Mouse (Mus musculus): Measurements from ENCODE around the gene Prl7b1. TPM values are rescaled to one million over a fixed set of nuclear protein-coding genes. Genes with fewer than 3 reads are reported as not detected.

Gene Prl7b1
- polyA plus RNA-seq (2012; rRNA removed; ENCODE audit: low replicate concordance): not detected in 2 replicates

GRCm38 (mm10) chr13:27610482-27610881, at the start of gene Prl7b1:
Gene Prl7b1, minus strand, starts transcription at chr13:27610582.

GRCm38 (mm10) chr13:27642393-27642792, 32.0 kb upstream of the Prl7b1 start, which contains the start of gene Prl7a1:
Gene Prl7a1, minus strand, starts transcription at chr13:27642493.

GRCm38 (mm10) chr13:27582071-27582470, 28.3 kb downstream of the Prl7b1 start, which contains the start of gene Prl8a1:
Gene Prl8a1, minus strand, starts transcription at chr13:27582171.

GRCm38 (mm10) chr13:27564506-27564905, 45.9 kb downstream of the Prl7b1 start, which contains the start of gene Prl8a9:
Gene Prl8a9, minus strand, starts transcription at chr13:27564606.

Other genes with a start within 250 kb of the Prl7b1 start
- gene Prl2b1, start 219.7 kb downstream of the Prl7b1 start, polyA plus RNA-seq (2012; rRNA removed; ENCODE audit: low replicate concordance): not detected in 2 replicates
- gene Prl8a6, start 171.9 kb downstream of the Prl7b1 start, polyA plus RNA-seq (2012; rRNA removed; ENCODE audit: low replicate concordance): not detected in 2 replicates
- gene Prl8a8, start 97.4 kb downstream of the Prl7b1 start, polyA plus RNA-seq (2012; rRNA removed; ENCODE audit: low replicate concordance): not detected in 2 replicates
- not detected in 2 replicates for gene Prl8a9, start 46.0 kb downstream of the Prl7b1 start, polyA plus RNA-seq (2012; rRNA removed; ENCODE audit: low replicate concordance)
- gene Prl8a1, start 28.4 kb downstream of the Prl7b1 start, polyA plus RNA-seq (2012; rRNA removed; ENCODE audit: low replicate concordance): not detected in 2 replicates
- not detected in 2 replicates for gene Prl7a1, start 31.9 kb upstream of the Prl7b1 start, polyA plus RNA-seq (2012; rRNA removed; ENCODE audit: low replicate concordance)
- not detected in 2 replicates for gene Prl7a2, start 57.5 kb upstream of the Prl7b1 start, polyA plus RNA-seq (2012; rRNA removed; ENCODE audit: low replicate concordance)
- not detected in 2 replicates for gene Prl7d1, start 106.2 kb upstream of the Prl7b1 start, polyA plus RNA-seq (2012; rRNA removed; ENCODE audit: low replicate concordance)
- not detected in 2 replicates for gene Prl7c1, start 170.2 kb upstream of the Prl7b1 start, polyA plus RNA-seq (2012; rRNA removed; ENCODE audit: low replicate concordance)
- gene Prl2a1, start 191.1 kb upstream of the Prl7b1 start, polyA plus RNA-seq (2012; rRNA removed; ENCODE audit: low replicate concordance): not detected in 2 replicates
- gene Prl2c1, start 238.8 kb upstream of the Prl7b1 start, polyA plus RNA-seq (2012; rRNA removed; ENCODE audit: low replicate concordance): not detected in 2 replicates

Data from duodenum, adult 2 months (tissue).